Mouse (Mus musculus): ENCODE results near the gene Clip2. TPM values are rescaled to one million over a fixed set of nuclear protein-coding genes. Genes with fewer than 3 reads are reported as not detected.

Clip2 gene
- polyA plus RNA-seq, 1 experiment = 43.4 TPM

DNA sequence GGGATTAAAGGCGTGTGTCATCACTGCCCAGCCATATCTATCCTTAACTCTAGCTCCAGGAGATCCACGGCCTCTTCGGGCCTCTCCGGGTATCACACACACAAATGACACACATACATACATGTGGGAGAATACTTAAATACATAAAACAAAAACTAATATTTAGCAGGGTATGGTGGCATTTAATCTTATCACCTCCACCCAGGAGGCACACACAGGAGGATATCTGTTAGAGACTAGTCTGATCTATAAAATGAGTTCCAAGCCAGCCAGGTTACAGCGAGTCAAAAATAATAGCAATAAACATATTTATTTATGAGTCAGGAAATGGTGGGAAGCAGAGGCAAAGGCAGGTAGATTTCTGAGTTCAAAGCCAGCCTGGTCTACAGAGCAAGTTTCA lies 23.6 kb upstream of the Clip2 start:
- Histone ChIP-seq H3K4me1 (ENCODE audit: control insufficient read depth, insufficient read depth, insufficient read length, low read length) (peaks cover 10% of the 10 kb centered on the region), H3K27me3 (ENCODE audit: control insufficient read depth, insufficient read depth, low read length) (no peaks in the 10 kb centered on the region), H3K36me3 (ENCODE audit: control insufficient read depth, insufficient read depth, low read length) (no peaks in the 10 kb centered on the region), H3K4me3 (ENCODE audit: low read depth, low read length) (no peak overlapping the region), H3K27ac (ENCODE audit: insufficient read depth, low read depth, low read length) (no peak overlapping the region)
- 95% methylated on average over 5 of the region's 5 CpGs for WGBS
- TF ChIP-seq CTCF (IDR thresholded peaks at IDR 0.05; ENCODE audit: extremely low read depth, insufficient read length, insufficient replicate concordance, low read depth, low read length) (no peak), POLR2A (IDR thresholded peaks at IDR 0.05; ENCODE audit: low read depth, low read length) (no peak)

DNA sequence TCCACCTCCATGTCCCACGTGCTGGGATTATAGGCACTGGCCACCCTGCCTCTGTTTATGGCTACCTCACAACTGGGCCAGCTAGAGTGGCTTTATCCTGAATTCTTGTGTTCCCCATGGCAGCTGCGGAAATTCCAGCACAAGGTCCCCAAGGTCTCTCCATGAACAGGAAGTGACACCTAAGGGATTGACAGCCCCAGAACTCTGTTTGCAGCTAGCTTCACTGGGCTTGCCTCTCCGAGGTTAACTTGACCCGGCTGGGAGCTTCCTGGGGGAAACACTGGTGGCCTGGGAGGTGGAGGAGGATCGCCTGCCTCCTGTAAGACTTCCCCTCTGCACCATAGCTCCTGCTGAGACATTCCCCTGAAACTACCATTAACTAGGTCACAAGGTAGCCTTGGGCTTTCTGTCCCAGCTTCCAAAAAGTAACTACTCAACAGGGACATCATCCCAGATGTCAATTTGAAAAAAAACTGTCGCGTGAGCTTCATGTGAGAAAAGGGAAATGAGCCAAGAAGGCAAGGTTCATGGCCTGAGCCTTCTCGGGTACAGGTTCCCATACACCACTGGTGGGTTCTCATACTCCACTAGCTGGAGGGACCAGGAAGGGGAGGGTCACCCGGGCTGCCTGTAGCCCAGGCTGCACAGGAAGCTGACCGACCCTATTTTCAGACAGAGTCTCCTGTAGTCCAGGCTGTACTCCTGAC lies 20.4 kb upstream of the Clip2 start:
- no peak for TF ChIP-seq POLR2A (IDR thresholded peaks at IDR 0.05; ENCODE audit: low read depth, low read length)
- no peak for TF ChIP-seq CTCF (IDR thresholded peaks at IDR 0.05; ENCODE audit: extremely low read depth, insufficient read length, insufficient replicate concordance, low read depth, low read length)
- Histone ChIP-seq H3K4me1 (ENCODE audit: control insufficient read depth, insufficient read depth, insufficient read length, low read length) (peaks cover 14% of the 10 kb centered on the region), H3K27ac (ENCODE audit: insufficient read depth, low read depth, low read length) (peak overlapping the region; percentile 68), H3K36me3 (ENCODE audit: control insufficient read depth, insufficient read depth, low read length) (no peaks in the 10 kb centered on the region), H3K27me3 (ENCODE audit: control insufficient read depth, insufficient read depth, low read length) (no peaks in the 10 kb centered on the region), H3K4me3 (ENCODE audit: low read depth, low read length) (peak overlapping the region; percentile 1; the same call in 1 of the 2 replicates)
- WGBS = 18% methylated on average over 10 of the region's 10 CpGs

DNA sequence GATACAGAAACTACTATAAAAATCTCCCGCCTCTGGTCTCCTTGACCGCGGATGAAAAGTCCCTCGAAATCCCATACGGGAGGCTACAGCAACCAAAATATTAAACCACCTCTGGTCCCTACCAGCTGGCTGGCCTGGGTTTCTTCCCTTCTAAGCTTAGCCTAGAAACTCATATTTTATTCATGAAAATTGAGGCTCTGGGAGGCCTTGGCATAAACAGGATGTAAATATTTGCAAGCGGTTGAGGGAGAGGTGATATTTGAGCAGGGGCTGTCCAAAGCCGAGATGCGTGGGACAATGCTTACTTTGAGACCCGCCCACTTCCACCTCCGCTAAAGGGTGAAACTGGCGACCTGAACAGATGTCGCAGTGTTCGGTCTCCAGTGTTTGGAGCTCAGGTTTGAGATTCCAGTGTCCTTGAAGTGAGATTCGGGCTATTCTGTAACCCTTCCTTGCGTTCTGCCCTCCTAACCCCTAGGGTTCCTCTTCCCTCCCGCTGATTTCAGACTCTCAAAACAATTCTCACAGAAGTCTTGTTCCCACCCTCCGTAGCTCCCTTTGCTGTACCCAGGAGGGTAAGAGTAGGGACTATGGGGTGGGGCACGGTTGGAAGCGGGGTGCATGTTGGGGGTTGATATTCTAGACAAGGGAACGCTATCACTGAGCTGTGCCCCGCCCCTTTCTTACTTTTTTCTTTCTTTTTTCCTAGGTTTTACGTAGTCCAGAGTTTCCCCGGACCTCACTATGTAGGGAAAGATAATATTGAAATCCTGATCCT lies 19.7 kb upstream of the Clip2 start:
- peak overlapping the region; percentile 56 for H3K4me3 ChIP-seq (ENCODE audit: low read depth, low read length)
- WGBS = under 1% methylated on average over 23 of the region's 23 CpGs
- H3K27me3 ChIP-seq (ENCODE audit: control insufficient read depth, insufficient read depth, low read length) = no peaks in the 10 kb centered on the region
- H3K36me3 ChIP-seq (ENCODE audit: control insufficient read depth, insufficient read depth, low read length) = no peaks in the 10 kb centered on the region
- H3K27ac ChIP-seq (ENCODE audit: insufficient read depth, low read depth, low read length) = peak overlapping the region; percentile 68
- TF ChIP-seq POLR2A (IDR thresholded peaks at IDR 0.05; ENCODE audit: low read depth, low read length) = 0 out of 2 replicates have a peak, but pooled peaks have one; percentile 8
- TF ChIP-seq CTCF (IDR thresholded peaks at IDR 0.05; ENCODE audit: extremely low read depth, insufficient read length, insufficient replicate concordance, low read depth, low read length) = no peak; the same call in 1 of the 2 replicates
- peaks cover 14% of the 10 kb centered on the region for H3K4me1 ChIP-seq (ENCODE audit: control insufficient read depth, insufficient read depth, insufficient read length, low read length)

DNA sequence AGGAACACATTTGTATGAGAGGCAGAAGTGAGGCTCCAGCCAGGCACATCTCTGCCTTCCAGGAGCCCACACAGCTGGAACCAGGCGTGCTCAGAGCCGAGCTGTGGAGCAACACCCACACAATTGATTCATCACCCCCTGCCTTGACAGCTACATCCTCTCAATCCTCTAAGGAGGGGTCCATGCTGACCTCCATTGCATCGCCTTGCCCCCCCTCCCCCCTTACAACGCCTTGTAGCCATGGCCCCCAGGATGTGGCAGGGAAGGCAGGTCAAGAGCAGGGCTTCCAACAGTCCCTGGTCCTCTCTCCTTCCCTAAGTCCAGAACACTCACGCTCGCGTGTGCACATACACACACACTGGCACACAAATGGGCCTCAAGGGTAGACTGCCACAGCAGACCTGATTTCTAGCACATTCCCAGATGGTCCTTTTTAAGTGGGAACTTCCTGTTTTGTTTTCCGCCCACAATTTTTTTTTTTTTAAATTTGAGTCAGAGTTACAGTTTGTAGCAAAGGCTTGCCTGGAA lies 16.8 kb upstream of the Clip2 start:
- 73% methylated on average over 8 of the region's 8 CpGs for WGBS
- H3K27ac ChIP-seq (ENCODE audit: insufficient read depth, low read depth, low read length) = peak overlapping the region; percentile 16
- H3K4me3 ChIP-seq (ENCODE audit: low read depth, low read length) = no peak overlapping the region
- TF ChIP-seq CTCF (IDR thresholded peaks at IDR 0.05; ENCODE audit: extremely low read depth, insufficient read length, insufficient replicate concordance, low read depth, low read length) = no peak
- no peak for TF ChIP-seq POLR2A (IDR thresholded peaks at IDR 0.05; ENCODE audit: low read depth, low read length)
- no peaks in the 10 kb centered on the region for H3K36me3 ChIP-seq (ENCODE audit: control insufficient read depth, insufficient read depth, low read length)
- H3K27me3 ChIP-seq (ENCODE audit: control insufficient read depth, insufficient read depth, low read length) = no peaks in the 10 kb centered on the region
- peaks cover 14% of the 10 kb centered on the region for H3K4me1 ChIP-seq (ENCODE audit: control insufficient read depth, insufficient read depth, insufficient read length, low read length)

DNA sequence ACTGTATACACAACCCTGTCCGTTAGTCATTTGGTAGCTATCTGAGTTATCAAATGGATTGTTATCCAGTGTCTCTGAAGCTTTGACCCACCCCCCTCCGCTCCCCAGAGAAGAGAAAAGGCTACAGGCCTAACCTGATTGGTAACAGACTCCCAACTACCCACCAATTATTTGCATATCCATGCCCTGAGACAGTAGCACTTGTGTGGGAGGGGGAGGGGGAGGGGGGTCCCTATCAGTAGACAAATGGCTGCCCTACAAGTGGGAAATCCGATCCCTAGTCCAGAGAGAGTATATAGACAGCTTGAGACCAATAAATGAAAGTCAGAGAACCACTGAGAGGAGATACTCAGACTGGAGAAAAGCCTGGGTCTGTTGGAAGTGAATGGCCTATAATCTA lies 15.8 kb upstream of the Clip2 start:
- Histone ChIP-seq H3K4me3 (ENCODE audit: low read depth, low read length) (no peak overlapping the region), H3K4me1 (ENCODE audit: control insufficient read depth, insufficient read depth, insufficient read length, low read length) (peaks cover 20% of the 10 kb centered on the region), H3K27me3 (ENCODE audit: control insufficient read depth, insufficient read depth, low read length) (no peaks in the 10 kb centered on the region), H3K36me3 (ENCODE audit: control insufficient read depth, insufficient read depth, low read length) (no peaks in the 10 kb centered on the region), H3K27ac (ENCODE audit: insufficient read depth, low read depth, low read length) (no peak overlapping the region)
- WGBS = 89% methylated on average over 3 of the region's 3 CpGs
- no peak for TF ChIP-seq CTCF (IDR thresholded peaks at IDR 0.05; ENCODE audit: extremely low read depth, insufficient read length, insufficient replicate concordance, low read depth, low read length)
- no peak for TF ChIP-seq POLR2A (IDR thresholded peaks at IDR 0.05; ENCODE audit: low read depth, low read length)

DNA sequence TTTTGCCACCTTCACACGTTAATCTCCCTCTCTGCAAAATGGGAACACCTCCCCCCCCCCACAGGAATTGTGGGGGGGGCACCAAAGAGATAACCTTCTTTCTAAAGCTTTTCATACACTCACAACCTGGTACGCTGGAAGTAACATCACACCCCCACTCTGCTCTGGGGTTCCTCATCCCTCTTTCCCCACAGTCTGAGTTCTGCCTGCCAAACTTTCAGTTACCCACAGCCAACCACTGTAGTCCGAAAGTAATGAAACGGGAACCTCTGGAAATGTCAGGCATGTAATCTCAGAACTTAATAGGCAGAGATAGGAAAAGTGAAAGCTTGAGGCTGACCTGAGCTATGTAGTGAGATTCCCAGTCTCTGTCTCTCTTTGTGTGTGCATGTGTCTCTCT lies 15.2 kb upstream of the Clip2 start:
- WGBS = 67% methylated on average over 4 of the region's 4 CpGs
- Histone ChIP-seq H3K27ac (ENCODE audit: insufficient read depth, low read depth, low read length) (no peak overlapping the region), H3K4me1 (ENCODE audit: control insufficient read depth, insufficient read depth, insufficient read length, low read length) (peaks cover 15% of the 10 kb centered on the region), H3K27me3 (ENCODE audit: control insufficient read depth, insufficient read depth, low read length) (no peaks in the 10 kb centered on the region), H3K36me3 (ENCODE audit: control insufficient read depth, insufficient read depth, low read length) (no peaks in the 10 kb centered on the region), H3K4me3 (ENCODE audit: low read depth, low read length) (no peak overlapping the region)
- TF ChIP-seq POLR2A (IDR thresholded peaks at IDR 0.05; ENCODE audit: low read depth, low read length) (no peak), CTCF (IDR thresholded peaks at IDR 0.05; ENCODE audit: extremely low read depth, insufficient read length, insufficient replicate concordance, low read depth, low read length) (no peak)

DNA sequence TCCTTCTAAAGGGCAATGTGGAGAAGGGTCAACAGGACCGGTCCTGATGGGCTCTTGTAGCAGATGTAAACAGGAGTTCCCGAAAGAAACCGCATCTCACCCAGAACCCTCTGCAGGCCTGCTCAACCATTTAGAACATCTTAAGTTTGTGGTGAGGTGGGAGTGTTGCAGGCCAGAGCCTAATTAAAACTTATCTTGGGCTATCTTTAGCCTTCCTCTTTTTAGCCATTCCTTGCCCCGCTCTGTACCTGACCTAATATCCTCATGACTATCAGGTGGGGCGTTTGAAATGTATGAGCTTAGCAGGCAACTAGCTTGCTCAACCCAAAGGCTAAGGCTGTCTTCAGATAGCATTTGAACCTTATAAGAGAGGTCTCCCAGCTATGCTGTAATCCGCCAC lies 13.5 kb upstream of the Clip2 start:
- H3K27ac ChIP-seq (ENCODE audit: insufficient read depth, low read depth, low read length) = no peak overlapping the region
- WGBS = 86% methylated on average over 6 of the region's 6 CpGs

More for the DNA sequence above, 13.5 kb upstream of the Clip2 start:
- TF ChIP-seq CTCF (IDR thresholded peaks at IDR 0.05; ENCODE audit: extremely low read depth, insufficient read length, insufficient replicate concordance, low read depth, low read length) (no peak), POLR2A (IDR thresholded peaks at IDR 0.05; ENCODE audit: low read depth, low read length) (no peak)
- Histone ChIP-seq H3K4me3 (ENCODE audit: low read depth, low read length) (no peak overlapping the region), H3K4me1 (ENCODE audit: control insufficient read depth, insufficient read depth, insufficient read length, low read length) (peaks cover 11% of the 10 kb centered on the region), H3K36me3 (ENCODE audit: control insufficient read depth, insufficient read depth, low read length) (no peaks in the 10 kb centered on the region), H3K27me3 (ENCODE audit: control insufficient read depth, insufficient read depth, low read length) (no peaks in the 10 kb centered on the region)
